Mouse (Mus musculus): ENCODE data around the gene Alox5. TPM values are rescaled to one million over a fixed set of nuclear protein-coding genes. Genes with fewer than 3 reads are reported as not detected.

The Alox5 gene
- polyA plus RNA-seq, 1 experiment from 2014 or later = 0.41 TPM

DNA sequence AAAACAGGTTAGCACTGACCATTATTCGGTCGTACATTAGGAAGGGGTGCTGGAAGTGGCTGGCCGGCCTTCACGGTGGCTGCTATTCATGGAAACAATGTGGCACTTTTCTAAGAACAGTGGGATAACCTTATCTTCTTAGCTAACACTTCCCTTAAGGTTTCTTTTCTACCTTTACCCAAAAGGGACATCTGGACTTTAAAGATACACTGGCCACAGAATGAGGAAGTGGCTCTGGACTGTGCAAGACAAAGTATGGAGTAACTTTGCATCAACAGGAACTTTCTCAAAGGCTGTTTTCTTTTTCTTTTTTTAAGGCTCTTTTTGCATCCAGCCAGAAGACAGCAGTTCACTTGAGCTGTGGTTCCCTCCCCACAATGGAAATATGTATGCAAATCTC lies 2.2 kb downstream of the Alox5 start:
- 88% methylated on average over 4 of the region's 4 CpGs for WGBS
- Histone ChIP-seq H3K9ac (ENCODE audit: low read depth, low read length) (no peak overlapping the region), H3K4me2 (replicated peaks; ENCODE audit: low read depth, low read length) (no peak overlapping the region), H3K4me1 (ENCODE audit: control insufficient read depth, insufficient read depth, low read length) (no peaks in the 10 kb centered on the region), H3K4me3 (ENCODE audit: low read length) (no peak overlapping the region), H3K9me3 (ENCODE audit: control insufficient read depth, low read length) (no peaks in the 10 kb centered on the region), H3K36me3 (ENCODE audit: control insufficient read depth, insufficient read depth, low read length) (no peaks in the 10 kb centered on the region), H3K27ac (ENCODE audit: low read depth, low read length) (no peak overlapping the region), H3K27me3 (ENCODE audit: control insufficient read depth, insufficient read depth, low read length) (peaks cover 24% of the 10 kb centered on the region)
- no peak for ATAC-seq (ENCODE audit: low FRiP score, low TSS enrichment)

DNA sequence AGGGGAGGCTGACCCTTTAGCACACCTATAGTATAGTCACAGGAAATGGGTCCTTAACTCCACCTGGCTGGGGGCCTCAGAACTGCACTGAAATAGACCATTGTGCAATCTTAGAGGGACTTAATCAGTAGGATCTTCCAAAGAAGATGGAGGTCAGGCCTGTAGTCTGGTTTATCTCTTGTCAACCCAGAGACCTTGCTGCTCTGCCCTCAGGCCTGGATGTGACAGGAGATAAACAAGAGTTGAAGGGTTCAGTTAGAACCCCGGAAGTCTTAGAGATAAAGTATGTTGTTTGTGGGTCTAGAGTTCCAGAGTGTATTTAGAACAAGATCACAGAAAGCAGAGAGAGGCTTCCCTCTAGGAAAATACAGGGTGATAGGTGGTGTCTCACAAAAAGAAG lies 4.5 kb downstream of the Alox5 start:
- no peaks in the 10 kb centered on the region for H3K36me3 ChIP-seq (ENCODE audit: control insufficient read depth, insufficient read depth, low read length)
- ATAC-seq (ENCODE audit: low FRiP score, low TSS enrichment) = no peak
- peaks cover 19% of the 10 kb centered on the region for H3K27me3 ChIP-seq (ENCODE audit: control insufficient read depth, insufficient read depth, low read length)
- H3K9ac ChIP-seq (ENCODE audit: low read depth, low read length) = no peak overlapping the region
- no peak overlapping the region for H3K27ac ChIP-seq (ENCODE audit: low read depth, low read length)
- WGBS = 94% methylated on average over 1 of the region's 1 CpGs
- H3K9me3 ChIP-seq (ENCODE audit: control insufficient read depth, low read length) = no peaks in the 10 kb centered on the region
- H3K4me3 ChIP-seq (ENCODE audit: low read length) = no peak overlapping the region
- H3K4me2 ChIP-seq (replicated peaks; ENCODE audit: low read depth, low read length) = no peak overlapping the region
- no peaks in the 10 kb centered on the region for H3K4me1 ChIP-seq (ENCODE audit: control insufficient read depth, insufficient read depth, low read length)

DNA sequence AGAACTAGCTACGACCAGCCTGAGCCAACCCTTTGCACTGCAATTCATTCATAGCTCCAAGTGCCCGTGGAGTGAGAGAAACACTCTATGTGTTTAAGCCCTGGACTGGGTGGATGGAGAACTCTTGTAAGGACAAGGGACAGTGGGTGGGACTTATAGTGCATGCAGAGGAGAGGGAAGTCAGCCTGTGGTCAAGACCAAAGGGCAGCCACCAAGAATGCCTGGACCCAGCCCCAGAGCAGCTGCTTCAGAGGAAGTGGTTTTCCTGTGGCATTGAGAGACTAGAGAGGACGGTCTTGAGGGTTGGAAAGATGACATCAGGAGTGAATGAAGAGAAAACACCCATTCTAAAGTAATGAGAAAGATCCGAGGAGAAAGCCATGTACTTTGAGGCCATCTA lies 5.2 kb downstream of the Alox5 start:
- H3K27me3 ChIP-seq (ENCODE audit: control insufficient read depth, insufficient read depth, low read length) = peaks cover 14% of the 10 kb centered on the region
- H3K36me3 ChIP-seq (ENCODE audit: control insufficient read depth, insufficient read depth, low read length) = no peaks in the 10 kb centered on the region
- H3K9me3 ChIP-seq (ENCODE audit: control insufficient read depth, low read length) = no peaks in the 10 kb centered on the region
- H3K27ac ChIP-seq (ENCODE audit: low read depth, low read length) = no peak overlapping the region
- WGBS = 81% methylated on average over 4 of the region's 4 CpGs
- H3K4me1 ChIP-seq (ENCODE audit: control insufficient read depth, insufficient read depth, low read length) = no peaks in the 10 kb centered on the region
- no peak overlapping the region for H3K4me3 ChIP-seq (ENCODE audit: low read length)
- ATAC-seq (ENCODE audit: low FRiP score, low TSS enrichment) = no peak
- H3K9ac ChIP-seq (ENCODE audit: low read depth, low read length) = no peak overlapping the region
- no peak overlapping the region for H3K4me2 ChIP-seq (replicated peaks; ENCODE audit: low read depth, low read length)

DNA sequence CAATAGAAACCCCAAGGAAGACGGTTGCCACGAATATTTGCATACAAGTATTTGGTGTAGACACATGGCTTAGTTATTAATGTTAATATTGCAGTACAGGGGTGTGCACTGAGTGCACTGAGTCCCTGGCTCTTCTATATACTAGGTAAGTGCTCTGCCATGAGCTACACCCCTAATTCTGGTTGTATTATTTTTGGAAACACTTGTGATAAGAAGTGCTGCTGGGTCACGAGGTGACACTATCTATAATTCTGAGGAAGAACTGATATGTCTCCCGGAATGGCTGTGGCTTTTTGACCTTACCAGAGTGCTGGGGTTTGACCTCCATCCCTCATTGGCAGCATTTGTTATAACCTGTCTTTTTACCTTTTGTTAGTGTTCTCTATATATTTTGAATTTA lies 20.1 kb downstream of the Alox5 start:
- no peaks in the 10 kb centered on the region for H3K27me3 ChIP-seq (ENCODE audit: control insufficient read depth, insufficient read depth, low read length)
- H3K9ac ChIP-seq (ENCODE audit: low read depth, low read length) = no peak overlapping the region
- H3K27ac ChIP-seq (ENCODE audit: low read depth, low read length) = no peak overlapping the region
- no peaks in the 10 kb centered on the region for H3K36me3 ChIP-seq (ENCODE audit: control insufficient read depth, insufficient read depth, low read length)
- no peak for ATAC-seq (ENCODE audit: low FRiP score, low TSS enrichment)
- H3K4me3 ChIP-seq (ENCODE audit: low read length) = no peak overlapping the region
- no peaks in the 10 kb centered on the region for H3K4me1 ChIP-seq (ENCODE audit: control insufficient read depth, insufficient read depth, low read length)
- no peaks in the 10 kb centered on the region for H3K9me3 ChIP-seq (ENCODE audit: control insufficient read depth, low read length)
- 79% methylated on average over 4 of the region's 4 CpGs for WGBS
- H3K4me2 ChIP-seq (replicated peaks; ENCODE audit: low read depth, low read length) = no peak overlapping the region

DNA sequence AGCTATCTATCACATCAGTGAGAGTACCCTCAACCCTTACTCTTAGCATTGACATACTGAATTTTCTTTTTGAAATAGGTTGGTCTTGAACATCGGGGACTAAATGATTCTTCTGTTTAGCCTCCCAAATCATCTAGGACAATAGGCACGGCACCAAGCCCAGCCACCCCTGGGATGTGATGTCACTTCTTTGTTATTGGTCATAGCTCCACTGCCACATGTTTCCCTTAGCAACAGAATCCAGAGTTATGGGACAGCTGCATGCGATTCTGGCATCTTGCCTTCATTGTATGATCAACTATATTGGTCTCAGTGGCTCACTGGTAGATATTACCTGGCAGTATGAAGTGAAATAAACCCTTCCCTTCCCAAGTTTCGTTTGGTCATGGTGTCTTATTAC lies 20.5 kb downstream of the Alox5 start:
- no peak overlapping the region for H3K4me3 ChIP-seq (ENCODE audit: low read length)
- H3K27ac ChIP-seq (ENCODE audit: low read depth, low read length) = no peak overlapping the region
- no peaks in the 10 kb centered on the region for H3K36me3 ChIP-seq (ENCODE audit: control insufficient read depth, insufficient read depth, low read length)
- ATAC-seq (ENCODE audit: low FRiP score, low TSS enrichment) = no peak
- H3K4me2 ChIP-seq (replicated peaks; ENCODE audit: low read depth, low read length) = no peak overlapping the region
- H3K4me1 ChIP-seq (ENCODE audit: control insufficient read depth, insufficient read depth, low read length) = no peaks in the 10 kb centered on the region
- no peaks in the 10 kb centered on the region for H3K9me3 ChIP-seq (ENCODE audit: control insufficient read depth, low read length)
- WGBS = 77% methylated on average over 4 of the region's 4 CpGs
- H3K27me3 ChIP-seq (ENCODE audit: control insufficient read depth, insufficient read depth, low read length) = no peaks in the 10 kb centered on the region
- H3K9ac ChIP-seq (ENCODE audit: low read depth, low read length) = no peak overlapping the region

DNA sequence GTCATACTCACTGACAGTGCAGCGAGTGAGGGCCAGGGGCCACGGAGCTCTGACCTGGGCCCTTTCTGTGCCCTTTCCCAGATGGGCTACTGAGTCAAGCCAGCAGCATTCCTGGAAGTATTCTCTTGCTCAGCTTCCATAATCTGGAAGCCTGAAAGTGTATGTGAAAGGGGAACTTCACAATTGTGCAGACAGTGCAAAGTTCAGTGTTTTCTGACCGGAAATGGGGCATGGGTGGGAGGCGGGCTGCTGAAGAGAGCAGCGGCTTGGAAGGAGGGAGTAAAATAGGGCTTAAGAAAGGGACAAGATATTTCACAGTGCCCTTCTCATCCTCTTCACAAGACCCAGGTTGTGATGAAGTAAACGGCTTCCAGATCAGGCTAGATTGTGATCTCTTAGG lies 21.4 kb downstream of the Alox5 start:
- WGBS = 83% methylated on average over 6 of the region's 6 CpGs
- H3K4me1 ChIP-seq (ENCODE audit: control insufficient read depth, insufficient read depth, low read length) = no peaks in the 10 kb centered on the region
- no peak overlapping the region for H3K4me3 ChIP-seq (ENCODE audit: low read length)
- no peaks in the 10 kb centered on the region for H3K27me3 ChIP-seq (ENCODE audit: control insufficient read depth, insufficient read depth, low read length)
- no peaks in the 10 kb centered on the region for H3K36me3 ChIP-seq (ENCODE audit: control insufficient read depth, insufficient read depth, low read length)
- no peak overlapping the region for H3K27ac ChIP-seq (ENCODE audit: low read depth, low read length)
- H3K9me3 ChIP-seq (ENCODE audit: control insufficient read depth, low read length) = no peaks in the 10 kb centered on the region
- no peak for ATAC-seq (ENCODE audit: low FRiP score, low TSS enrichment)
- H3K9ac ChIP-seq (ENCODE audit: low read depth, low read length) = no peak overlapping the region
- no peak overlapping the region for H3K4me2 ChIP-seq (replicated peaks; ENCODE audit: low read depth, low read length)

DNA sequence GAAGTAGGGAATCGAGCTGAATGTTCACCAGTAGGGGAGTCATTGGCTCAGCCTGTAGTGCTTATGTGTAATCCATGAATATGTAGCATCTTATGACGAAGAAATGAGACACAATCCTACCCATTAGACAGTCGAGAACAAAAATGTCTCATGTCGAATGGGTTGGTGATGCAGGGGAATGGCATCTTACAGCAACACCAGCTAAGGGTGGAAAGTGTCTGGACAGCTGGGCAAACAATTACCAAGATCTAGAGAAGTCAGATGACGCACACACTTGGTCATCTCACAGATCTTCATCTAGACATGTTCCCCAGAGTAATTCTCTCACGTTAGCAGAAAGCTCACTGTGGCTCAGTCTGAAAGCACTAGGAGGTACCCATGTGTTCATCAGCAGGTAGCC lies 22.1 kb downstream of the Alox5 start:
- Histone ChIP-seq H3K9me3 (ENCODE audit: control insufficient read depth, low read length) (no peaks in the 10 kb centered on the region), H3K27ac (ENCODE audit: low read depth, low read length) (no peak overlapping the region), H3K4me1 (ENCODE audit: control insufficient read depth, insufficient read depth, low read length) (no peaks in the 10 kb centered on the region), H3K9ac (ENCODE audit: low read depth, low read length) (no peak overlapping the region), H3K4me2 (replicated peaks; ENCODE audit: low read depth, low read length) (no peak overlapping the region), H3K36me3 (ENCODE audit: control insufficient read depth, insufficient read depth, low read length) (no peaks in the 10 kb centered on the region), H3K4me3 (ENCODE audit: low read length) (no peak overlapping the region), H3K27me3 (ENCODE audit: control insufficient read depth, insufficient read depth, low read length) (no peaks in the 10 kb centered on the region)
- ATAC-seq (ENCODE audit: low FRiP score, low TSS enrichment) = no peak
- 83% methylated on average over 6 of the region's 6 CpGs for WGBS

DNA sequence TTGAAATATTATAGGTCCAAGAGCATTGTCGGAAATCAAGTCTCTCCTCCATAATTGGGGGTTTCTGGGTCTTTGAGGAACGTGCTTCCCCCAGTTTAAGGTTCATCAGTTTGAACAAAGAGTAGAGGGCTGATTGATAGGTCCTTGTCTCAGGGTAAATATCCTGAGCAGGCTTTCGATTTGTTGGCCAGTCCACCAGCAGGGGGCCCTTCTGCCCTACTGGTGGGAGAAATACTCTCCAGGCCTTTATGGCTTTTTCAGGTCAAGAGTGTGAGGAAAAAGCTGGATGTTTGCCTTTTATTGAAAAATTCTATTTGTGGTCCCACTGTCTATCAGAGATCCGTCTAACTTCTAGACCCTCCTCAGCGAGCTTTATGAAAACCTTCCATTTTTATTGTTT lies 32.7 kb downstream of the Alox5 start:
- Histone ChIP-seq H3K36me3 (ENCODE audit: control insufficient read depth, insufficient read depth, low read length) (no peaks in the 10 kb centered on the region), H3K4me1 (ENCODE audit: control insufficient read depth, insufficient read depth, low read length) (no peaks in the 10 kb centered on the region), H3K4me2 (replicated peaks; ENCODE audit: low read depth, low read length) (no peak overlapping the region), H3K9ac (ENCODE audit: low read depth, low read length) (no peak overlapping the region), H3K27me3 (ENCODE audit: control insufficient read depth, insufficient read depth, low read length) (no peaks in the 10 kb centered on the region), H3K4me3 (ENCODE audit: low read length) (no peak overlapping the region), H3K9me3 (ENCODE audit: control insufficient read depth, low read length) (peaks cover 4% of the 10 kb centered on the region; the same call in 1 of the 2 replicates), H3K27ac (ENCODE audit: low read depth, low read length) (no peak overlapping the region)
- 59% methylated on average over 5 of the region's 5 CpGs for WGBS
- no peak for ATAC-seq (ENCODE audit: low FRiP score, low TSS enrichment)

DNA sequence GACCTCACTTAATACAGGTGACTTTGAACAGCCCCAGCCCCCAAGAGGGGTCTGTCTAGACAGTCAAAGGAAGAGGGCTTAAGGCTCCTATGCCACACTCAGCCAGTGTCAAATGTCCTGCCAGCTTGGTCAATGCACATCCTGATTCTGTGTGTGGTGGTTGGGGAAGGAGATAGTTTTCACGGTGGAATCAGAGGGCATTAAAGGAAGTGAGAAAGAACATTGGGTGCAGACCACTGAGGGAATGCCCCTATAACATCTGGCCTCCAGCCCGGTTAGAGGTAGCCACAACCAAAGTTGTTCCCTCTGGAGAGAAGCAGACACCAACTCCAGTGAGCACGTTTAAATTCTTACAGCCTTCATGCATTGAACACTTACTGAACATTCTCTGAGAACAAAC lies 33.4 kb downstream of the Alox5 start:
- no peaks in the 10 kb centered on the region for H3K36me3 ChIP-seq (ENCODE audit: control insufficient read depth, insufficient read depth, low read length)
- H3K9me3 ChIP-seq (ENCODE audit: control insufficient read depth, low read length) = peaks cover 4% of the 10 kb centered on the region; the same call in 1 of the 2 replicates
- H3K27ac ChIP-seq (ENCODE audit: low read depth, low read length) = no peak overlapping the region
- H3K9ac ChIP-seq (ENCODE audit: low read depth, low read length) = no peak overlapping the region
- H3K27me3 ChIP-seq (ENCODE audit: control insufficient read depth, insufficient read depth, low read length) = no peaks in the 10 kb centered on the region
- 85% methylated on average over 3 of the region's 3 CpGs for WGBS
- H3K4me1 ChIP-seq (ENCODE audit: control insufficient read depth, insufficient read depth, low read length) = no peaks in the 10 kb centered on the region
- ATAC-seq (ENCODE audit: low FRiP score, low TSS enrichment) = no peak
- H3K4me2 ChIP-seq (replicated peaks; ENCODE audit: low read depth, low read length) = no peak overlapping the region
- H3K4me3 ChIP-seq (ENCODE audit: low read length) = no peak overlapping the region

DNA sequence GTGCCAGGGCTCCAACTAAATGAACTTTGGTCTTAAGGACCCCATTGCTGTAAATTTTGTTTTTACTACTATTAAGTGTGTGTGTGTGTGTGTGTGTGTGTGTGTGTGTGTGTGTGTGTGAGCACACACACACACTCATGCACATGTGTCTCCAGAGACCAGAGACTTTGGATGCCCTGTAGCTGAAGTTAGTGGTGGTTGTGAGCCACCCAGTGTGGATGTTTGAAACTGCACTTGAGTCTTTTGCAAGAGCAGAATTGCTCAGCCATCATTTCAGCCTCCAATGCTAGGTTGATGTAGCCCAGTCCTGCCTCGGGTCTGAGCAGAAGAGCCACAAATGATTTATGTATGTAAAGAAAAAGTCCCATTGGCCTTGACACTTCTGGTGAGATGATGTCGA lies 37.3 kb downstream of the Alox5 start:
- Histone ChIP-seq H3K4me3 (ENCODE audit: low read length) (no peak overlapping the region), H3K9ac (ENCODE audit: low read depth, low read length) (no peak overlapping the region), H3K36me3 (ENCODE audit: control insufficient read depth, insufficient read depth, low read length) (no peaks in the 10 kb centered on the region), H3K27me3 (ENCODE audit: control insufficient read depth, insufficient read depth, low read length) (no peaks in the 10 kb centered on the region), H3K4me1 (ENCODE audit: control insufficient read depth, insufficient read depth, low read length) (no peaks in the 10 kb centered on the region), H3K4me2 (replicated peaks; ENCODE audit: low read depth, low read length) (no peak overlapping the region), H3K9me3 (ENCODE audit: control insufficient read depth, low read length) (no peaks in the 10 kb centered on the region), H3K27ac (ENCODE audit: low read depth, low read length) (no peak overlapping the region)
- no peak for ATAC-seq (ENCODE audit: low FRiP score, low TSS enrichment)
- WGBS = 48% methylated on average over 2 of the region's 2 CpGs
